Mouse (Mus musculus) mammary gland, adult 2 months (tissue): ENCODE measurements around the gene Btnl6. TPM values are rescaled to one million over a fixed set of nuclear protein-coding genes. Genes with fewer than 3 reads are reported as not detected.

ENCODE experiments used
- polyA plus RNA-seq: library from polyadenylated mRNA; depleted of rRNA; stranded (reverse); fragments of >200 nt; gene quantifications from 2 replicates; pipeline ENCODE4 v1.2.3, GENCODE M21; 2012; ENCODE audit warnings: low replicate concordance; rRNA removed

Gene Btnl6
- polyA plus RNA-seq = not detected in 2 replicates

GRCm38 (mm10) chr17:34517252-34517651 lies at the start of gene Btnl6:
Gene Btnl6 (minus strand): TSS chr17:34517352.

GRCm38 (mm10) chr17:34564003-34564421 lies 46.9 kb upstream of the Btnl6 start, which contains the start of gene Notch4:
Gene Notch4 (plus strand): TSS chr17:34564268.

DNA sequence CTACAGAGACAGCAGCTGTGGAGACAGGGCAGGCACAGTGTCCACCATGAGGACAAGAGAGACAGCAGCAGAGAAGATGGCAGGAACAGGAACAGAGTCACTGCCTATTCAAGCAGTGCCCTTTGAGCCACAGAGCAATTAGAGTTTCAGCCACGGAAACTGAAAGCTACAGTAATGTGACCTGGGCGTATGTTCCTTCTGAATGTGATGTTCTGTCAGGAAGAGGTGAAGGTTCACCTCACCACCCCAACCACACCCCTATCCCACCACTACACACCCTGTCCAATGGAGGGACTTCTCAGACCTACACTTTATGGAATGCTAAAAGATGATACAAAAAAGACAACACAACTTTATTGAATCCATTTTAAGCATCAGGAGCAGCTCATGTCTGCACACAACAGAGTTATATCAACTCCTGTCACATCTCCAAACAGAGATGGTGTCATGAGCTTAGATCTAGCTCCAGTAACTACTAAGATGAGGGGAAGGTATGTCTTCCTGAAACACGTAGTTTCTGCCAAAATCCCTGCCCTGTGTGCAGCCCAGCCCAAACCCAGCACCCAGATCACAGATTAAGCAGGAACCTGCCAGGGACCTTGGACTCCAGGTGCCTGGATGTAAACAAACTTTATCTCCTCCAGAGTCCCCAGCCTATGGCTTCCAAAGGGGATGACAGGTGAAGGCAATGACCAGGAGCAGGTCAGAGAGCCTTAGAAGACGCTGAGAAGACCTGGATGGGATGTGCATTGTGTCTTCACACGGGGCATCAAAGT lies 39.7 kb downstream of the Btnl6 start, which contains the start of gene Btnl4:
Gene Btnl4, minus strand, starts transcription at position 81 of the 776 bp plus-strand sequence.

Other genes with a start within 250 kb of the Btnl6 start
- gene H2-Aa, start 229.5 kb downstream of the Btnl6 start, polyA plus RNA-seq = 1,227 and 1,651 TPM in 2 replicates
- gene H2-Eb1, start 211.5 kb downstream of the Btnl6 start, polyA plus RNA-seq = 606 and 611 TPM in 2 replicates
- 4.9 and 5.3 TPM in 2 replicates for gene H2-Eb2, start 191.7 kb downstream of the Btnl6 start, polyA plus RNA-seq
- 1.8 and 3.7 TPM in 2 replicates for gene Btnl2, start 162.5 kb downstream of the Btnl6 start, polyA plus RNA-seq
- gene Btnl1, start 140.2 kb downstream of the Btnl6 start, polyA plus RNA-seq = 0.20 TPM in 2 replicates
- gene BC051142, start 118.5 kb downstream of the Btnl6 start, polyA plus RNA-seq = 0.99 and 1.6 TPM in 2 replicates
- gene Btnl4, start 40.0 kb downstream of the Btnl6 start, polyA plus RNA-seq = not detected in 2 replicates
- 24.6 and 49.4 TPM in 2 replicates for gene Notch4, start 46.9 kb upstream of the Btnl6 start, polyA plus RNA-seq
- 36.4 and 82.7 TPM in 2 replicates for gene Gpsm3, start 72.5 kb upstream of the Btnl6 start, polyA plus RNA-seq
- 51.4 and 73.4 TPM in 2 replicates for gene Pbx2, start 73.9 kb upstream of the Btnl6 start, polyA plus RNA-seq
- 3.5 and 7.0 TPM in 2 replicates for gene Ager, start 80.5 kb upstream of the Btnl6 start, polyA plus RNA-seq
- gene Rnf5, start 86.3 kb upstream of the Btnl6 start, polyA plus RNA-seq = 70.5 and 113 TPM in 2 replicates
- gene Agpat1, start 86.9 kb upstream of the Btnl6 start, polyA plus RNA-seq = 298 and 323 TPM in 2 replicates
- 5.0 and 5.6 TPM in 2 replicates for gene Egfl8, start 98.6 kb upstream of the Btnl6 start, polyA plus RNA-seq
- 45.7 and 50.6 TPM in 2 replicates for gene Ppt2, start 111.2 kb upstream of the Btnl6 start, polyA plus RNA-seq
- 16.4 and 33.2 TPM in 2 replicates for gene Prrt1, start 112.2 kb upstream of the Btnl6 start, polyA plus RNA-seq
- gene Fkbpl, start 127.4 kb upstream of the Btnl6 start, polyA plus RNA-seq = 4.5 and 7.3 TPM in 2 replicates
- 70.2 and 126 TPM in 2 replicates for gene Atf6b, start 129.8 kb upstream of the Btnl6 start, polyA plus RNA-seq
- gene Tnxb, start 153.2 kb upstream of the Btnl6 start, polyA plus RNA-seq = 74.4 and 107 TPM in 2 replicates
- gene C4b, start 226.5 kb upstream of the Btnl6 start, polyA plus RNA-seq = 184 and 192 TPM in 2 replicates